Mouse (Mus musculus) thymus, adult 2 months (tissue): ENCODE results near the gene Gatc. TPM values are rescaled to one million over a fixed set of nuclear protein-coding genes. Genes with fewer than 3 reads are reported as not detected.

ENCODE experiments used
- DNase-seq: peaks from one replicate; pipeline ENCODE4 v3.0.0; 2021
- H3K27ac ChIP-seq: fragments of 200-500 bp; 2 replicates; pipeline ENCODE4 v1.5.1; 2012; ENCODE audit warnings: low read length, control low read depth; ENCODE audit not compliant: control insufficient read depth, insufficient read depth
- H3K27me3 ChIP-seq: fragments of 200-500 bp; 2 replicates; pipeline ENCODE4 v1.6.1; 2012; ENCODE audit warnings: mild to moderate bottlenecking, low read length, moderate library complexity, mixed read lengths; ENCODE audit not compliant: control insufficient read depth, insufficient read depth
- H3K36me3 ChIP-seq: fragments of 200-500 bp; 2 replicates; pipeline ENCODE4 v1.6.1; 2012; ENCODE audit warnings: mild to moderate bottlenecking, low read length, moderate library complexity; ENCODE audit not compliant: control insufficient read depth, insufficient read depth
- H3K4me1 ChIP-seq: fragments of 200-500 bp; replicated peaks from 2 replicates; pipeline ENCODE4 v1.6.1; 2012; ENCODE audit warnings: low read length; ENCODE audit not compliant: control insufficient read depth, insufficient read depth
- H3K4me3 ChIP-seq: fragments of 200-500 bp; 2 replicates; pipeline ENCODE4 v1.5.1; 2012; ENCODE audit warnings: mild to moderate bottlenecking, low read length, control low read depth, moderate library complexity; ENCODE audit not compliant: control insufficient read depth, insufficient read depth
- CTCF ChIP-seq: fragments of 200-500 bp; IDR thresholded peaks from 2 replicates; pipeline ENCODE4 v1.5.1; 2012; ENCODE audit warnings: mild to moderate bottlenecking, control low read depth, low read length, moderate library complexity, borderline replicate concordance; ENCODE audit not compliant: control insufficient read depth, poor library complexity, insufficient read depth; ENCODE audit errors: extremely low read depth
- POLR2A ChIP-seq: fragments of 200-500 bp; IDR thresholded peaks from 2 replicates; pipeline ENCODE4 v1.6.1; 2012; ENCODE audit warnings: mild to moderate bottlenecking, low read length, control low read depth, moderate library complexity; ENCODE audit not compliant: control insufficient read depth, poor library complexity, insufficient read depth; ENCODE audit errors: extremely low read depth
- WGBS: fragments of 180-500 bp; shearing (Covaris S2); methylation state at CpG from one replicate; pipeline ENCODE4 v1.1.7; 2018; 5-methylcytosine and 5-hydroxymethylcytosine counted together
- polyA plus RNA-seq: library from polyadenylated mRNA; depleted of rRNA; stranded (reverse); fragments of >200 nt; gene quantifications from 2 replicates; pipeline ENCODE4 v1.2.3, GENCODE M21; 2012

Gene Gatc
- polyA plus RNA-seq, 1 experiment: 11.3 TPM

DNA sequence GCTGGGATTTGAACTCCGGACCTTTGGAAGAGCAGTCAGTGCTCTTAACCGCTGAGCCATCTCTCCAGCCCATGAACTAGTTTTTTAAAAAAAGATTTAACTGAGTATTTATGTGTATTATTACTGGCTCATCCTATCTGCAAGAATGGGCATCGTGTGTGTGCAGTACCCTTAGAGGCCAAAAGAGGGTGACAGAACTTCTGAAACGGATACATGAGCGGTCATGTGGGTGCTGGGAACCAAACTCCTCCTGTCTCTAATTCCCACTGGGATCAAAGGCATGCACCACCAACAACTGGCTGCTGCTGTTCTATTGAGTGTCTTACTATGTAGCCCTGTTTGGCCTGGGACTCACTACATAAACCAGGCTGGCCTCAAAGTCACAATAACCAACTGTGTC lies 10.4 kb upstream of the Gatc start:
- no peak overlapping the region for H3K4me3 ChIP-seq
- no peak overlapping the region for H3K27ac ChIP-seq
- H3K27me3 ChIP-seq: no peaks in the 10 kb centered on the region; the same call in 1 of the 2 replicates
- H3K4me1 ChIP-seq: peaks cover 5% of the 10 kb centered on the region
- no peak for DNase-seq
- TF ChIP-seq POLR2A: no peak
- no peak for TF ChIP-seq CTCF
- no peaks in the 10 kb centered on the region for H3K36me3 ChIP-seq
- WGBS: 89% methylated on average over 5 of the region's 5 CpGs

DNA sequence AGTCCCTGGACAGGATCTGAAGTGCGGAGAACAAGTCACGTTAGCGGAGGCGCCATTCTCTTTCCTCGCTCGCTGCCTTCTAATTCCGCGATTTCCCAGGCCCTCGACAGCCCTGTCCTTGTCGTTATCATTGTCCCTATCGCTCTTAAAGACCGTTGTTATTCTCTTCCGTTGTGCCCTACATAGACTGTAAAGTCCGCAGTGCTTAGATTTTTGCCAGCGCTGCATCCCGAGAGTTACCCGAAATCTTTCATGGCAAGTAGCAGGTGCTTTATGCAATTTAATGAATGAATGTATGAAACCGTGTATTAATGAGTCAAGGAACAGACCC lies 8.2 kb upstream of the Gatc start:
- Histone ChIP-seq H3K36me3 (peaks cover 15% of the 10 kb centered on the region), H3K4me3 (peak overlapping the region; percentile 63), H3K27me3 (no peaks in the 10 kb centered on the region), H3K4me1 (peaks cover 5% of the 10 kb centered on the region), H3K27ac (peak overlapping the region; percentile 73)
- 1% methylated on average over 18 of the region's 18 CpGs for WGBS
- TF ChIP-seq POLR2A: no peak
- TF ChIP-seq CTCF: no peak; the same call in 1 of the 2 replicates
- no peak for DNase-seq

DNA sequence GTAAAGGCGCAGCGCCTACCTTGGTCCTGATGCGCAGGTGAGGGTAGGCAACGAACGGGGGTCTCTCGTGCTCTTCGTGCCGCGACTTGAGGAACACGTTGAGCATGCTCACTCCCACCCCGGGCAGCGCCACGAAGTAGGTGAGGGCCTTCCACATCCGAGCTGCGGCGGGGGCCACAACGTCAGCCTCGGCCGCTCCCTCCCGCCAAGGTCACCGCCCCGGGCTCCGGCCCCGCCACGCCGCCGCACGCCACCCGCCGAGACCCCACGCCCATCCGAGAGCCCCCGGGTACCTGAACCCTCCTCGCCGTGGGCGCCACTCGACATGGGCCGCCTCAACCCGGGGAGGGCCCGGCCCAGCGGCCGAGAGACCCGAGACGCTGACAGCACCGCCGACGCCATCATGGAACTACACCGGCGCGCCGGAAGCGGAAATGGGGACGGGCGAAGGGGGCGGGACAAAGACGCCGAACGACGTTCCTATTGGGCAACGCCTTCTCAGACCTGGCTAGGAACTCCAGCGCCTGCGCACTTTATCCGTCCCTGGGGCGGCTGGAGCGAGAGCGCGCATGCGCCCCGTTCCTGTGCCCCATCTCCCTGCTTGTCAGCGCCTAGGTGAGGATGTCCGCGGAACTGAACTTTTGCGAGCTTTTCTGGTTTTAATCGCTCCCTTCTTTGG lies 7.7 kb upstream of the Gatc start, which contains the start of gene Cox6a1:
Gene Cox6a1 (minus strand): TSS at position 436 of the 679 bp plus-strand sequence.
- Histone ChIP-seq H3K27me3 (no peaks in the 10 kb centered on the region), H3K36me3 (peaks cover 18% of the 10 kb centered on the region), H3K4me3 (peak within 1 kb of the TSS; percentile 76), H3K27ac (peak within 1 kb of the TSS; percentile 73), H3K4me1 (peaks cover 5% of the 10 kb centered on the region)
- WGBS: under 1% methylated on average over 74 of the region's 74 CpGs
- DNase-seq: peak; percentile 98
- TF ChIP-seq POLR2A (peak; percentile 69; the same call in 1 of the 2 replicates), CTCF (peak; percentile 70)

DNA sequence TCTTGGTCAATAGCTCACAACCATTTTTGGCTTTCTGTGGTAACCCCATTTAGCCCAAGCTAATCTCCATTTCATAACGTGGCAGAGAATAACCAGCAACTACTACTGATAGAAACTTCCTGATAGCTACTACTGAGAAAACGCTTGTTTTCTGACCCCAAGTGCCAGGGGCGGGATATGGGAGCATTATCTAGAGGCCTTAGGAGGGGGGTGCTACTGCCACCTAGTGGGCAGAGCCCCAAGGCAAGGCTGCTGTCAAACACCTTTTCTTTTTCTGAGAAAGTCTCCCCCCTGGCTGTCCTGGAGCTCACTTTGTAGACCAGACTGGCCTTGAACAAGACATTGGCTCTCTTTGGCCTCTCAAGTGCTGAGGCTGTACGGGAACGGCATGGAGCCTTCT lies 6.6 kb upstream of the Gatc start:
- no peak for TF ChIP-seq POLR2A
- peak; percentile 82; the same call in 1 of the 2 replicates for TF ChIP-seq CTCF
- Histone ChIP-seq H3K4me1 (peaks cover 5% of the 10 kb centered on the region), H3K4me3 (peak overlapping the region; percentile 16; the same call in 1 of the 2 replicates), H3K27ac (no peak overlapping the region), H3K36me3 (peaks cover 29% of the 10 kb centered on the region), H3K27me3 (no peaks in the 10 kb centered on the region)
- under 1% methylated on average over 5 of the region's 5 CpGs for WGBS
- DNase-seq: peak; percentile 86

DNA sequence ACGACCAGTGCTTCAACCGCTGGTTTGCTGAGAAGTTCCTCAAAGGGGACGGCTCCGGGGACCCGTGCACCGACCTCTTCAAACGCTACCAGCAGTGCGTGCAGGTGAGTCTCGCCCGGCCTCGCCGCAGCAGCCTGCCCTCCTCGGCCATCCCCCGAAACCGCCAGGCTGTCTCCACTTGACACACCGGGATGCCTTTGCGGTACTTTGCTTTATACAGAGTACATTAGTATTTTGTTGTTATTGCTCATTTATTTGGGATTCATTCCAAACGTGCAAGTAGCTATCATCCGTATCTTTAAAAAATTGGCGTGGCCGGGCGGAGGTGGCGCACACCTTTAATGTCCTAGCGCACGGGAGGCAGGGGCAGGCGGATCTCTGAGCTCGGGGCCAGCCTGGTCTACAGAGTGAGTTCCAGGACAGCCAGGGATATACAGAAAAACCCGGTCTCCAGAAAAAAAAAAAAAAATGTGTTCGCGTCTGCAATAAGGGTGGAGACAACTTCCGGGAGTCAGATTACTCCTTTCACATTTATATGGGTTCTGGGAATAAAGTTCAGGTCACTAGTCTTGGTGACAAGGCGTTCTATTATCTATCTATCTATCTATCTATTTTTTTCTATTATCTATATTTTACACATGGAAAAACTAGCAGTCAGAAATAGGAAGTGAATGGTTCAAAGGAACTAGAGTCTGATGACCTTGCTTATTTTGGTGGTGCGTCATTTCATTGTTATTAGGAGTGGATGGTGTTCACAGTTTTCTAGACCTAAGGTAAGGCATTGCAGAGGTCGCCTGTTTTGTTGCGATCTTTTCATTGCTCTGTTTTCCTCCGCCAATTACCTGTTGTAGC lies 562 bp upstream of the Gatc start:
- TF ChIP-seq POLR2A (no peak; the same call in 1 of the 2 replicates), CTCF (no peak)
- 8% methylated on average over 36 of the region's 36 CpGs for WGBS
- DNase-seq: no peak
- H3K4me3 ChIP-seq: peak overlapping the region; percentile 89
- H3K36me3 ChIP-seq: peaks cover 29% of the 10 kb centered on the region
- peaks cover 2% of the 10 kb centered on the region for H3K4me1 ChIP-seq
- H3K27ac ChIP-seq: no peak overlapping the region
- no peaks in the 10 kb centered on the region for H3K27me3 ChIP-seq

DNA sequence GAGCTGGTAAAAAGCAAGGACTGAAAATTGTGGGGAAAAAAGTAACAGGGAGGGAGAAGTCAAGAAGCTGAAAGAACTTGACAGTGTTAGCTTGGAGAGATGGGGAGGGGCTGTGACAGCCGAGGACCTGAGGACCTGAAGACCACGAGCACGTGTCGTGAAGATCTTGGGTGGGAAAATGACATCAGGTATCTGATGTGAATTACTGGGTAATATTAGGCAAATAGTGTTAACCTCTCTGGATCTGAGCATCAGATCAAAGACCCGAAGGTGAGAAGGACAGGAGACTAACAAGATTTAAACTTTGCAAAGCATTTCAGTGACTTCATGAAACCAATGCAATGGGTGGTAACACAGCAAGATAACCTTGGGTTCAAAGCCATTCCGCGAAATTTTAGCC lies 971 bp downstream of the Gatc start:
- Histone ChIP-seq H3K27ac (no peak overlapping the region), H3K36me3 (peaks cover 30% of the 10 kb centered on the region), H3K4me3 (no peak overlapping the region), H3K27me3 (no peaks in the 10 kb centered on the region), H3K4me1 (peaks cover 2% of the 10 kb centered on the region)
- no peak for TF ChIP-seq POLR2A
- no peak for TF ChIP-seq CTCF
- 18% methylated on average over 7 of the region's 7 CpGs for WGBS
- DNase-seq: no peak

DNA sequence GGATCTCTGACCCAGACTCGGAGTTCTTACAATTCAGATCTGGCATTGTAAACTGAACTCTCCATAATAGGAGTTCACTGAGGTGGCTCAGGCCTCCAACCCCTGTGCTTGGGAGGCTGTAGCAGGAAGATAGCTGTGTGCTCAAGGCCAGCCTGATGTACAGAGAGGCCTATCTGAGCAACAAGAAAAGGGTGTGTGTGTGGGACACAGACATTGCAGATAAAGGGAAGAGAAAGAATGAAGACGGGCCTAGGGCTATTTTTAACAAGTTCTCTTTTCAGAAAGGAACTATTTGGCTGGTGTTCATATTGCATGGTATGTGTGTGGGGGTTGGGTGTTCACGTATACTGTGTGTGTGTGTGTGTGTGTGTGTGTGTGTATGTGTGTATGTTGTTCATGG lies 7.4 kb downstream of the Gatc start:
- Histone ChIP-seq H3K36me3 (peaks cover 52% of the 10 kb centered on the region), H3K27me3 (no peaks in the 10 kb centered on the region), H3K4me1 (0 out of 2 replicates have a peak, but pooled peaks cover 2% of the 10 kb centered on the region), H3K4me3 (no peak overlapping the region), H3K27ac (no peak overlapping the region)
- 84% methylated on average over 3 of the region's 3 CpGs for WGBS
- TF ChIP-seq CTCF (no peak), POLR2A (no peak)
- DNase-seq: no peak
